Mouse (Mus musculus): Measurements from ENCODE around the gene Adra1d.

GRCm38 (mm10) chr2:131506358-131506757 is 55.7 kb downstream of the Adra1d start:
- TF ChIP-seq POLR2A (IDR thresholded peaks at IDR 0.05; ENCODE audit: low read depth, low read length) (no peak), CTCF (IDR thresholded peaks at IDR 0.05; ENCODE audit: extremely low read depth, insufficient read length, insufficient replicate concordance, low read depth, low read length) (no peak)

All from small intestine, adult 2 months (tissue).